Mouse (Mus musculus) neural tube, embryonic 12.5 days (tissue): Measurements from ENCODE around the gene Sh3rf3. TPM values are rescaled to one million over a fixed set of nuclear protein-coding genes. Genes with fewer than 3 reads are reported as not detected.

Source experiments
- ATAC-seq: fragments of 200-750 bp; cut with Nextera tagmentation; 2 replicates; pipeline ENCODE4 v1.8.0; 2017; ENCODE audit warnings: low read depth, mild to moderate bottlenecking, moderate TSS enrichment, moderate library complexity; ENCODE audit not compliant: low FRiP score
- H3K27ac ChIP-seq: fragments of 300-500 bp; sonication (generic); 2 replicates; pipeline ENCODE4 v1.5.1; 2016
- H3K27me3 ChIP-seq: fragments of 300-500 bp; sonication (generic); replicated peaks from 2 replicates; pipeline ENCODE4 v1.6.1; 2016; ENCODE audit warnings: mild to moderate bottlenecking
- H3K36me3 ChIP-seq: fragments of 300-500 bp; sonication (generic); 2 replicates; pipeline ENCODE4 v1.6.1; 2016; ENCODE audit warnings: mild to moderate bottlenecking
- H3K4me1 ChIP-seq: fragments of 300-500 bp; sonication (generic); 2 replicates; pipeline ENCODE4 v1.6.1; 2016
- H3K4me2 ChIP-seq: fragments of 300-500 bp; sonication (generic); replicated peaks from 2 replicates; pipeline ENCODE4 v1.6.1; 2016; ENCODE audit warnings: mild to moderate bottlenecking
- H3K4me3 ChIP-seq: fragments of 300-500 bp; sonication (generic); 2 replicates; pipeline ENCODE4 v1.5.1; 2016
- H3K9ac ChIP-seq: fragments of 300-500 bp; sonication (generic); 2 replicates; pipeline ENCODE4 v1.6.1; 2016; ENCODE audit warnings: mild to moderate bottlenecking
- H3K9me3 ChIP-seq: fragments of 300-500 bp; sonication (generic); 2 replicates; pipeline ENCODE4 v1.6.1; 2016; ENCODE audit warnings: mild to moderate bottlenecking
- WGBS: fragments of 180-500 bp; shearing (Covaris S2); methylation state at CpG from one replicate; pipeline ENCODE4 v1.1.7; 2016; 5-methylcytosine and 5-hydroxymethylcytosine counted together
- polyA plus RNA-seq: library from polyadenylated mRNA; unstranded; fragments of >200 nt; fragmentation: Nextera tagmentation; extraction: Ambion mirVana; gene quantifications from 2 replicates; pipeline ENCODE4 v1.2.1, GENCODE M21; 2016

Gene Sh3rf3
- polyA plus RNA-seq, 1 experiment from 2014 or later = 6.3 TPM

DNA sequence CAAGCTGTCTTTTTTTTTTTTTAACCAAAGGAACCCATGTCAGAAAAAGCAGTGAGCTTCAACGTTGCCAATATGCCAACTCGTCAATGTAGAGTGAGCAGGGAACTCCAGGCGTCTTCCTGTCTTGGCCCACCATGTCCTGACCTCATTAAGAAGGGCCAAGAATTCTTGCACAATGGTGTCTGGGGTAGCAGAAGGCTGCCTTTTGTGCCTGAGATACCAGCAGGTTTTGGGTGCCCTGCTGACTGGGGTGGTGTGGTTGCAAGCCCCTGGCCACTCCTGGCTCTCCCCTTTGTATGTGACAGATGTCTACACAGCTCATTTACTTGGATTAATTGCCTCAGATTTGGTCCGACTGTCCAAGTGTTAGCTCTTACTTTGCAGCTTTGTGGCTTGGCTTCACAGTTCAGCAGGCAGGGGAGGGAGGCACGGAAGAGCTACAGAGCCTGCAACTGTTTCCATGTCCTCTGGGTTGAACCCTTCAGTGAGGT, 115.8 kb downstream of the Sh3rf3 start:
- no peak for ATAC-seq

DNA sequence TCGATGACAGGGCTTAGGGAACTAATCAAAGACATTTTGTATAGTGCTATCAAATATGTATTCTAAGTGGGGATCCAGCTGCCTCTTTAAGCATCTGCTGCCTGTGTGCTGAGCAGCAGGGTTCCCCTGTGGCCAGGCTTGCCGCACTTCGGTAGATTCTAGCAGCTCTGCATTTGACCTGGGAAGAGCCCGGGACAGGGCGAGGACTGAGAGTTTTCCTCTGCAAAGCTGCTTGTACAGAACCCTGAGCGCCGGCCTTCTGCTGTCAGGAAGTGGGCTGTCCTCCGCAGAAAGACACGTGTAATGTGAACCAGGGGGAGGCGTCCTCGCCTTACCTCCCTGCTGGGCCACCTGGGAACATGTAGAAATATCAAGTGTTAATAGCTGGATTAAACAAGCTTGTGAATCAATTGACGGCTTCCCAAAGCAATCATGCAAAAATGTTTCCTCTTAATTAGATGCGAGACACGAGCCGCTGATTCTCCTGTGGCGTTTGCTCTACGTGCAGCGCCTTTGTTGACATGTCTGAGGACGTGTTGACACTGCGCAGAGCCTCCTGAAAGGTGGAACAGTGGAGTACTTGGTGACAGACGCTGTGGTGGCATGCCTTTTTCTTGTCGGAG, 119.1 kb downstream of the Sh3rf3 start:
- Histone ChIP-seq H3K4me3 (no peak overlapping the region), H3K9ac (no peak overlapping the region), H3K27me3 (no peaks in the 10 kb centered on the region), H3K4me1 (peaks cover 20% of the 10 kb centered on the region), H3K9me3 (no peaks in the 10 kb centered on the region), H3K36me3 (no peaks in the 10 kb centered on the region), H3K27ac (no peak overlapping the region), H3K4me2 (peak overlapping the region; percentile 36)
- WGBS = 50% methylated on average over 22 of the region's 22 CpGs
- ATAC-seq = peak; percentile 55; the same call in 1 of the 2 replicates

More for the DNA sequence above, 115.8 kb downstream of the Sh3rf3 start:
- Histone ChIP-seq H3K4me1 (peaks cover 14% of the 10 kb centered on the region), H3K27ac (no peak overlapping the region), H3K9ac (no peak overlapping the region), H3K4me2 (no peak overlapping the region), H3K36me3 (no peaks in the 10 kb centered on the region), H3K27me3 (no peaks in the 10 kb centered on the region), H3K9me3 (no peaks in the 10 kb centered on the region), H3K4me3 (no peak overlapping the region)
- WGBS = 56% methylated on average over 5 of the region's 5 CpGs

DNA sequence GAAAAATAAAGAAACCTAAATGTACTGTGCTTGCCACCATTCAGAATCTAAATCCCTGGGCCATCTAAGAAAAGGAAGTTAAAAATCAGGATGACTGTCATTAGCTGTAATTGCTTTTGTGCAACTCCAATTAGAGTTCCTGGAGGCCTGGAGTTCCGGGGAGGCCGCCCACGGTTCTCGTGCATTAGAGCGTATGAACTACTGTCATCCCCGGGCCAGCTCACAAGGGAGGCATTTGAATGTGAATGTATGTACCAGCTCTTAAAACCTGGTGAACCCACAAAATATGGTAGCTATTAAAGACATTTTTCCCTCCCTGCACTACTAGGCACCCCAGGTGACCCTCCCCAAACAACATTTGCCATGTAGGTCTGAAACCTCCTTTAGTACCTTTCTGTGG, 122.4 kb downstream of the Sh3rf3 start:
- Histone ChIP-seq H3K9me3 (no peaks in the 10 kb centered on the region), H3K27ac (no peak overlapping the region), H3K4me3 (no peak overlapping the region), H3K4me2 (no peak overlapping the region), H3K36me3 (no peaks in the 10 kb centered on the region), H3K9ac (no peak overlapping the region), H3K27me3 (no peaks in the 10 kb centered on the region), H3K4me1 (peaks cover 14% of the 10 kb centered on the region)
- no peak for ATAC-seq
- 39% methylated on average over 6 of the region's 6 CpGs for WGBS

DNA sequence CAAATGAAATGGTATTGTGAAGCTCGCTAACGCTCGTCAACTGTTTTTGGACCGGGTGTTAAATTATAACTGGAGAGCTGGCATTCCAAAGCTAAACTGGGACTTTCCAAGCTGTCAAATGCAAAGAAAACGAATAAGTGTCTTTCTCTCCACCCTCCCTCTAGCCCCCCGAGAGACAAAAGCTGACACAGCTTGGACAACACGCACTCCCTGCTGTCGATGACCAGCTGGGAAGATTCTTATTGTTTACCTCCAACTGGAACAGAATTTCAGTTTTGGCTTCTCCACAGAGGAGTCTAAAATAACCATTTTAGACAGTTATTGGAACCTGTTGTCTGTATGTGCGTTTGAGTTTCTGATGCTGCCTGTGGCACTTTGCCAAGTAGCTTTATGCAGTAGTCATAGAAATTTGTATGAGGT, 123.3 kb downstream of the Sh3rf3 start:
- WGBS = 55% methylated on average over 9 of the region's 9 CpGs
- H3K4me3 ChIP-seq = no peak overlapping the region
- no peak overlapping the region for H3K9ac ChIP-seq
- no peak overlapping the region for H3K27ac ChIP-seq
- no peaks in the 10 kb centered on the region for H3K9me3 ChIP-seq
- peaks cover 14% of the 10 kb centered on the region for H3K4me1 ChIP-seq
- H3K27me3 ChIP-seq = no peaks in the 10 kb centered on the region
- H3K4me2 ChIP-seq = no peak overlapping the region
- ATAC-seq = no peak
- no peaks in the 10 kb centered on the region for H3K36me3 ChIP-seq

DNA sequence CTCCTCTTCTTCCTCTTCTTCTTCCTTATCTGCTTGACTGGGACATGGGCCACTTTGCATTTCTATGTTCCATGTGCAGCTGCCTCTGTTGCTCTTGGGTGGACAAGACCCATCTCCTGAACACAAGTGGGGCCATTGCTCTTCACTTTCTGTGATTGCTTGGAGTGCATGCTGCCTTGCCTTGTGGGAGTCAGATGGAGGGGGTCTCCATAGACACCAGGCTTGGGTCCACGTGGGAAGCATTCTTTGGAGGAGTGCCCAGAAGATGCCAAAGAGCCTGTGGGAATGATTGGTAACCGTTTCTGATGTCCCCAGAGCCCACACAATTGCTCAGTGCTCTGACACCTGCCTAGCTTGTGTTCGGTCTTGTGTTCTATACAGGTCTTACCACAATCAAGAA, 124.4 kb downstream of the Sh3rf3 start:
- no peak overlapping the region for H3K27ac ChIP-seq
- no peaks in the 10 kb centered on the region for H3K27me3 ChIP-seq
- H3K4me2 ChIP-seq = no peak overlapping the region
- no peak overlapping the region for H3K9ac ChIP-seq
- H3K4me1 ChIP-seq = peaks cover 7% of the 10 kb centered on the region; the same call in 1 of the 2 replicates
- no peak overlapping the region for H3K4me3 ChIP-seq
- H3K9me3 ChIP-seq = no peaks in the 10 kb centered on the region
- no peaks in the 10 kb centered on the region for H3K36me3 ChIP-seq
- WGBS = 66% methylated on average over 3 of the region's 3 CpGs
- ATAC-seq = no peak

DNA sequence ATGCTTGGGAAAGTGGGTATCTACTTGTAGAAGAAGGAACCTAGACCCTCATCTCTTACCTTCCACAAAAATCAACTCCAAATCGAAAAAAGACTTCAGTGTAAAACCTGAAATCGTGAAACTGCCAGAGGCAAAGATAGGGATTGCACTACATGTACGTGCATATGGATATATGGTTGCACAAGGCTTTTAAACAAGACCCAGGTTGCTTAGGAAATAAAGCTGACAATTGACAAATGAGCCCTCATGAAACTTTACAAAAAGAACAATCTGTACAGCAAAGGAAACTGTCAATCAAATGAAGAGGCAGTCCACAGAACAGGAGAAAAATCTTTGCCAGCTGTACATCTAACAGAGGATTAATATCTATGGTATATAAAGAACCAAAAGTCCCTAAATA, 129.7 kb downstream of the Sh3rf3 start:
- no peak overlapping the region for H3K27ac ChIP-seq
- H3K4me2 ChIP-seq = no peak overlapping the region
- H3K9ac ChIP-seq = no peak overlapping the region
- no peaks in the 10 kb centered on the region for H3K36me3 ChIP-seq
- no peak overlapping the region for H3K4me3 ChIP-seq
- H3K9me3 ChIP-seq = no peaks in the 10 kb centered on the region
- ATAC-seq = no peak
- H3K4me1 ChIP-seq = no peaks in the 10 kb centered on the region
- WGBS = 87% methylated on average over 3 of the region's 3 CpGs
- H3K27me3 ChIP-seq = no peaks in the 10 kb centered on the region; the same call in 1 of the 2 replicates

DNA sequence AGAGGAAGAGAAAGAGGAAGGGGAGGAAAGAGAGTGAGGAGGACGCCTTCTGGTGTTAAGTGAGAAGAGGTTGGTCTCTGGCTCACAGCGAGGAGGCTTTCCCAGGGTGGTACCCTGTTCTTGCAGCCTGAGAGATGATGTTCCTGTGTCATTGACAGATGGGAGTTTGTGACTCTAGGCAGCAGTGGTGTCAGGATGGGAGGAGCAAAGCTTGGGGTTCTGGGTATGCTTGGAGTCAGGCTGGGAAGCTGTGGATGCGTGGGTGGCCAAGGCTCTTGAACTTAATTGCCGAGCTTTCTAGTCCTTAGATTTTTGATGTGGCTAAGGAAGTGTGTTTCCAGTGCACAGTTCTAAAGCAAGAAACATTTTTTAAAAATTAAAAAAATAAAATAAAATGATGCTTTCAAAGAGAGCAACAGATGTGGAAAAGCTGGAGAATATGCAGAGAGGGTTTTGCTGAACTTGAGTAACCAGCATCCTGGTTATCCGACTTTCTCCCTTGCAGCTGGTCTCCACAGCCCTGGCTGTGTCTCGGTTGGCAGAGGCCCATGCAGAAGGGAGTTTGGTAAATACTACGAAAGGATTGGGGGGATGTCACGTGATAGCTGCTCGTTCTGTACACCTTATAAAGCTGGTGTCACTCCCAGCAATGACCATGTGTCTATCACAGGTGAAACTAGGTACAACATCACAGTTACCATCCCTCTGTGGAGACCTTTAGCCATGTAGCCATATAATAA, 130.7 kb downstream of the Sh3rf3 start:
- Histone ChIP-seq H3K36me3 (no peaks in the 10 kb centered on the region), H3K4me3 (no peak overlapping the region), H3K27me3 (no peaks in the 10 kb centered on the region; the same call in 1 of the 2 replicates), H3K9ac (no peak overlapping the region), H3K4me2 (no peak overlapping the region), H3K9me3 (no peaks in the 10 kb centered on the region), H3K4me1 (no peaks in the 10 kb centered on the region), H3K27ac (no peak overlapping the region)
- ATAC-seq = no peak
- 83% methylated on average over 9 of the region's 9 CpGs for WGBS

DNA sequence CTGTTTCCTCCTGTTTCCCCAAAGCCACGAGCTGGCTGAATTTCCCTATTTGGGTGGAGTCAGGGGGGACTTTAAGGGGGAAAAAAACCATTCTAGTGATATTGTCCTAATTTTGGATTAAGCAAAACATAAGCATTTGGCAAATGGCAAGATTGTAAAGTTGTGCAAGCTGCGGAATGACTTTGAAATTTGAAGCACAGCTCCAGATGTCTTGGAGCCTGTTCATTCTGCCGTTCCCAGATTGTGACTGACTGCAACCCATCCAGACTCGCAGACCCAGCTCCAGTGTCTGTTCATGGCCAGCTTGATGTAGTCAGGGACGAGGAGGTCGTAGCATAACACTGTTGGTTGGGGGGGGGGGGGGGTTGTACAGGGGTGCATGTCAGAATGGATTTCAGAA, 131.8 kb downstream of the Sh3rf3 start:
- no peak overlapping the region for H3K27ac ChIP-seq
- H3K4me3 ChIP-seq = no peak overlapping the region
- H3K36me3 ChIP-seq = no peaks in the 10 kb centered on the region
- peaks cover 6% of the 10 kb centered on the region for H3K4me1 ChIP-seq
- no peaks in the 10 kb centered on the region; the same call in 1 of the 2 replicates for H3K27me3 ChIP-seq
- no peak for ATAC-seq
- WGBS = 80% methylated on average over 6 of the region's 6 CpGs
- H3K9me3 ChIP-seq = no peaks in the 10 kb centered on the region
- no peak overlapping the region for H3K4me2 ChIP-seq
- no peak overlapping the region for H3K9ac ChIP-seq

DNA sequence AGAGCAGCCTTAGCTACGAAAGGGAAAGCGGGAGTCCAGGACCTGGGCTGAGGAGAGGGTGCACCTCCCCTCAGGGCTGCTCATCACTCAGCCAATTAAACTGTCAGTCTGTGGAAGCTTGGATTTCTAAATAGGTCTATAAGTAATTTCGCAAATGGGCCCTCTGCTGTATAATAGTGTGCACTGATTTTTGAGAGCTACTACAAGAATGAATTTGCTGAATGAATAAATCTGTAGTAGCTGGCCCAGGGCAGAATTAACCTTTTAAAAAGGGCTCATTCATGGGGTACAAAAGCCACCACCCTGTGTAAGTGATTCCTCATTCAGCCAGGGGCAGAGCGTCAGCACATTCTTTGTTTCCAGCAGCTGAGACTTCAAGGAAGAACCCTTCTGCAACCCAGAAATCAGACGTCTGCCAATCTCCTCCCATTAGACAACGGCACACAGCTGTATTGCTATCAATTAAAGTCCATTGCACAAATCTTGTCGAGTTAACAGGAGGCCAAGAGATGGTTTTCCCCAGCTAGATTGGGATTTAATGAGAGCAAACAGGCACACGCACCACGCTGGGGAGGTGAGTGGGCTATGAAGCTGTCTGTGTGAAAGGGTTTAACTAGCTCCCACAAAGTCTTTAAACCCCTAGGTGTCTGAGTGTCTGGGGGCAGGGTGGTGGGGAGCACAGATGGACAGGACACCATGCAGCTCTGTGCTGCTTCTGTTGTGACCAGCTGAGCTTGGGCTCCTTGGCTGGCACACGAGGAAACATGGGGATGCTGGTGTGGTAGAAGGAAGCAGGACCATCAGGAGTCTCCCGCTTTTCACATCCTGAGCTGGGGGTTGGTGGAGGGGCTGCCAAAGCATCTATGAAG, 136.8 kb downstream of the Sh3rf3 start:
- no peaks in the 10 kb centered on the region for H3K36me3 ChIP-seq
- peaks cover 15% of the 10 kb centered on the region for H3K4me1 ChIP-seq
- peak overlapping the region; percentile 29 for H3K4me2 ChIP-seq
- H3K9me3 ChIP-seq = no peaks in the 10 kb centered on the region
- no peak overlapping the region; the same call in 1 of the 2 replicates for H3K27ac ChIP-seq
- no peak overlapping the region for H3K4me3 ChIP-seq
- ATAC-seq = peak; percentile 86
- WGBS = 17% methylated on average over 11 of the region's 11 CpGs
- no peaks in the 10 kb centered on the region for H3K27me3 ChIP-seq
- H3K9ac ChIP-seq = no peak overlapping the region

DNA sequence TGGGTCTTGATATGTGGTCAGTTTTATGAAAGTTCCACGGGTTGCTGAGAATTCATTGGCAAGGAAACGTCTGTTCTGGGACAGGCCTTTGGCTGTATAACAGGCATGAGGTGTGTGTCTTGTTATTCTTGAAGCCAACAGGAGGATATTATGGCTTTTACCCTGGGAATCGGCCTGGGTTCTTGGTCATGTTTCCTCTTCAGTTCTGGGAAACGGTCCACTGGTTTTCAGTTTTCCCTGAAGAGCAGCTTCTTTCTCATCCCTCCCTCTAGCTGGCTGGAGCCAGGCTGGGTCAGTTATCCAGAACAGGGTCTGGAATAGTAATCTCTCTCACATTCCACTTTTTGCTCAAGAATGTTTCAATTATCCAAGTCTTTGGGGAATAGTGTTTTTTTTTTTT, 147.0 kb downstream of the Sh3rf3 start:
- no peak overlapping the region for H3K4me2 ChIP-seq
- H3K27me3 ChIP-seq = no peaks in the 10 kb centered on the region
- ATAC-seq = no peak
- no peak overlapping the region for H3K4me3 ChIP-seq
- H3K27ac ChIP-seq = no peak overlapping the region
- 76% methylated on average over 4 of the region's 4 CpGs for WGBS
- H3K9ac ChIP-seq = no peak overlapping the region
- no peaks in the 10 kb centered on the region for H3K4me1 ChIP-seq
- H3K36me3 ChIP-seq = no peaks in the 10 kb centered on the region
- H3K9me3 ChIP-seq = no peaks in the 10 kb centered on the region

DNA sequence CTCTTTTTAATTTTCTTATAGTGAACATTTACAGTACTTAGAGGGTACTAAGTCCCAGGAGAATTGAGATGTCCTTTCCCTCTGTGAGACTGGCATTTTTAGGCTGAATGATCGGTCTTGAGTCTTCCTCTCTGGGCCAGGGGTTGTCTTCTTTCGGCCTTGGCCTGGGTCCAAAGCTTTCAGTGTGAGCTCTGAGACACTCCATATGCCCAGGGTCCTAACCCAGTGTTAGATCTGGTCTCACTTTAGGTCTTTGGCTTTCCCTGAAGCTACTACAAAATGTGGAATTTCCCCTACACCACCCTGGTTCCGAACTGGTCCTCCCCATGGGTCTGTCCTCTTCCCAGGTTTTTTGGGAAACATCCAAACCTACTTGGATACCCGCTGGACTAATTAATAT, 155.1 kb downstream of the Sh3rf3 start:
- Histone ChIP-seq H3K4me2 (no peak overlapping the region), H3K4me3 (no peak overlapping the region), H3K27ac (no peak overlapping the region), H3K9ac (no peak overlapping the region), H3K36me3 (no peaks in the 10 kb centered on the region), H3K9me3 (no peaks in the 10 kb centered on the region), H3K4me1 (no peaks in the 10 kb centered on the region), H3K27me3 (no peaks in the 10 kb centered on the region)
- ATAC-seq = no peak
- WGBS = 85% methylated on average over 4 of the region's 4 CpGs

DNA sequence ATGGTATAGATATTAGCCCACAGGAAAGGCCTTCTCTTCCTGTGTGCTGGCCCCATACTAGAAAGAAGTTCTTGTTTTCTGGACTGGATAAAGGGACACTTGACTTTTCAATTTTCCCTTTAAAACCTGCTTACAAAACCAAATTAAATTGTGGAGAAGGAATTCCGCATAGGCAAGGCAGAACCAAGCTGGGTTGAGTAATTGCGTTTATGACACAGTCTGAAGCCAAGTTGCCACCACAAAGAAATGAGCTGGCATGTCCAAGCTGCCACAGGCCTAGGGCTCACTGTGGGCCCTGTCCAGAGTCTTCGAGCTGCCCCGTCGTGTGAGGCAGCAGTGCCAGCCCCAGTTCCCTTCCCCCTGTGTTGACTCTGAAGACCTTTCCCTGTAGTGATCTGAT, 156.2 kb downstream of the Sh3rf3 start:
- WGBS = 92% methylated on average over 5 of the region's 5 CpGs
- no peaks in the 10 kb centered on the region for H3K4me1 ChIP-seq
- no peak for ATAC-seq

More for the DNA sequence above, 156.2 kb downstream of the Sh3rf3 start:
- H3K9me3 ChIP-seq = no peaks in the 10 kb centered on the region
- no peaks in the 10 kb centered on the region for H3K27me3 ChIP-seq
- H3K4me3 ChIP-seq = no peak overlapping the region
- no peak overlapping the region for H3K4me2 ChIP-seq
- no peak overlapping the region for H3K9ac ChIP-seq
- H3K36me3 ChIP-seq = no peaks in the 10 kb centered on the region
- H3K27ac ChIP-seq = no peak overlapping the region
